Mouse (Mus musculus): ENCODE data around the gene Thnsl1. TPM values are rescaled to one million over a fixed set of nuclear protein-coding genes. Genes with fewer than 3 reads are reported as not detected.
"Not testable (repeated sequence)": the region's sequence is repeated elsewhere in the genome, so short reads cannot be mapped to it uniquely, and the experiment has no call there.

Thnsl1 gene
- polyA plus RNA-seq, 1 experiment from 2014 or later, result 20.3 TPM

DNA sequence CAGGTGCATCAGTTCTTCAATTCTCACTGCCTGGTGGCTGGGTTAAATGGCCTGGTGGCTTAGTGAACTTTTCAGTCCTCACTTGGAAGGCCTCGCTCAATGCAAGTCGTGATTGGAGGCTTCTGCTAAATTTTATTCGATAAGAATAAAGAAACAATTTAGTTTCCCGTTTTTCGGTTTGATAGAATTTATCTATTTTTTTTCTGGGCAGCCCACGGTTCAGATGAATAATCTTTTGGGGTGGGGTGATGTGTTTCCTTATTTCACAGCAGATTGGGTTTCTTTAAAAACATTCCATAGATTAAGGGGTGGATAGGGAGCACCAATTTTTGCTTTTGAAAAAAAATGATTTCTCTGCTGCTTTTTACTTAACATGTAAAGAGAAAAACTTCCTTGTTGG lies 754 bp downstream of the Thnsl1 start:
- ATAC-seq (ENCODE audit: low FRiP score), result no peak
- H3K36me3 ChIP-seq (replicated peaks), result peaks cover 1% of the 10 kb centered on the region; the same call in 1 of the 2 replicates
- WGBS, result 41% methylated on average over 6 of the region's 6 CpGs
- peak overlapping the region; percentile 74 for H3K4me2 ChIP-seq
- H3K9me3 ChIP-seq, result no peaks in the 10 kb centered on the region
- peaks cover 18% of the 10 kb centered on the region for H3K4me1 ChIP-seq
- peak overlapping the region; percentile 77 for H3K9ac ChIP-seq
- H3K4me3 ChIP-seq (replicated peaks), result peak overlapping the region; percentile 64
- H3K27ac ChIP-seq, result peak overlapping the region; percentile 84; the same call in 1 of the 2 replicates
- H3K27me3 ChIP-seq, result no peaks in the 10 kb centered on the region

DNA sequence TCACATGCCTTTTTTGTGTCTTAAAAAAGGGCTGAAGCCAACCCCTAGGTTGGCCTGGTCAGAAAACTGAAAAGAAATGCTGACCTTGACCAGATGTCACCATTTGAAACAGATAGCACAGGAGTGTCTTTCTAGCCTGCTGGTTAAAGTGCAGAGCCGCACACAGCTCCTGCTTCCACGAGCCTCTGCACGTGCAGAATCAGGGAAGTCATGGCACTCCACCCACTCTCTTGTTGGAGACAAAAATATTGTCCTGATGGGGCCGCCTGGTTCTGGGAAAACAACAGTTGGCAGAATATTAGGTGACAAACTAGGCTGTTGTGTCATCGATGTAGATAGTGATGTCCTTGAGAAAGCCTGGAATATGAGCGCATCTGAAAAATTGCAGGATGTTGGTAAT lies 5.8 kb downstream of the Thnsl1 start:
- no peak for ATAC-seq (ENCODE audit: low FRiP score)
- Histone ChIP-seq H3K4me2 (no peak overlapping the region), H3K36me3 (replicated peaks) (peaks cover 22% of the 10 kb centered on the region), H3K9me3 (no peaks in the 10 kb centered on the region), H3K4me3 (replicated peaks) (no peak overlapping the region), H3K4me1 (peaks cover 10% of the 10 kb centered on the region), H3K27me3 (no peaks in the 10 kb centered on the region), H3K9ac (no peak overlapping the region), H3K27ac (no peak overlapping the region)
- 90% methylated on average over 6 of the region's 6 CpGs for WGBS

- H3K4me3 ChIP-seq (replicated peaks), result no peak overlapping the region
- H3K4me1 ChIP-seq, result no peaks in the 10 kb centered on the region
- H3K9ac ChIP-seq, result no peak overlapping the region
- H3K27ac ChIP-seq, result no peak overlapping the region
- no peaks in the 10 kb centered on the region for H3K9me3 ChIP-seq
- ATAC-seq (ENCODE audit: low FRiP score), result no peak
- H3K36me3 ChIP-seq (replicated peaks), result peaks cover 33% of the 10 kb centered on the region
- no peak overlapping the region for H3K4me2 ChIP-seq
- no peaks in the 10 kb centered on the region for H3K27me3 ChIP-seq
Observed at GRCm38 (mm10) chr2:21214322-21214721, 8.8 kb downstream of the Thnsl1 start.

DNA sequence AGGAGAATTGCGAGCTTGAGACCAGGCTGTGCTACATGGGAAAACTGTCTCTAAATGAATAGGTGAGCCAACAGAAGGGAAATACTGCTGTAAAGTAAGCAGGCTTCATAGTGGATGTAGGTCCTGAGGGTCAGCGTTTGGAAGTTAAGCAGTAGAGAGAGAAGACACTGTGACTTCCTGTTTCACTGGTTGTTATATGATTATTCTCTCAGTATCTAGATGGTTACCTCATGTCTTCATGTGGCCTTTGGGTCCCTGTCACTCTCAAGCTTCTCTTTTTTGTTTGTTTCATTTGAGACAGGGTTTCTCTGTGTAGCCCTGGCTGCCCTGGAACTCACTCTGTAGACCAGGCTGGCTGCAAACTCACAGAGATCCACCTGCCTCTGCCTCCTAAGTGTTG lies 9.8 kb downstream of the Thnsl1 start:
- no peak overlapping the region for H3K4me2 ChIP-seq
- no peaks in the 10 kb centered on the region for H3K4me1 ChIP-seq
- no peaks in the 10 kb centered on the region for H3K27me3 ChIP-seq
- WGBS, result 96% methylated on average over 2 of the region's 2 CpGs
- H3K36me3 ChIP-seq (replicated peaks), result peaks cover 33% of the 10 kb centered on the region
- H3K9ac ChIP-seq, result no peak overlapping the region
- H3K4me3 ChIP-seq (replicated peaks), result no peak overlapping the region
- H3K27ac ChIP-seq, result no peak overlapping the region
- H3K9me3 ChIP-seq, result no peaks in the 10 kb centered on the region
- ATAC-seq (ENCODE audit: low FRiP score), result no peak

DNA sequence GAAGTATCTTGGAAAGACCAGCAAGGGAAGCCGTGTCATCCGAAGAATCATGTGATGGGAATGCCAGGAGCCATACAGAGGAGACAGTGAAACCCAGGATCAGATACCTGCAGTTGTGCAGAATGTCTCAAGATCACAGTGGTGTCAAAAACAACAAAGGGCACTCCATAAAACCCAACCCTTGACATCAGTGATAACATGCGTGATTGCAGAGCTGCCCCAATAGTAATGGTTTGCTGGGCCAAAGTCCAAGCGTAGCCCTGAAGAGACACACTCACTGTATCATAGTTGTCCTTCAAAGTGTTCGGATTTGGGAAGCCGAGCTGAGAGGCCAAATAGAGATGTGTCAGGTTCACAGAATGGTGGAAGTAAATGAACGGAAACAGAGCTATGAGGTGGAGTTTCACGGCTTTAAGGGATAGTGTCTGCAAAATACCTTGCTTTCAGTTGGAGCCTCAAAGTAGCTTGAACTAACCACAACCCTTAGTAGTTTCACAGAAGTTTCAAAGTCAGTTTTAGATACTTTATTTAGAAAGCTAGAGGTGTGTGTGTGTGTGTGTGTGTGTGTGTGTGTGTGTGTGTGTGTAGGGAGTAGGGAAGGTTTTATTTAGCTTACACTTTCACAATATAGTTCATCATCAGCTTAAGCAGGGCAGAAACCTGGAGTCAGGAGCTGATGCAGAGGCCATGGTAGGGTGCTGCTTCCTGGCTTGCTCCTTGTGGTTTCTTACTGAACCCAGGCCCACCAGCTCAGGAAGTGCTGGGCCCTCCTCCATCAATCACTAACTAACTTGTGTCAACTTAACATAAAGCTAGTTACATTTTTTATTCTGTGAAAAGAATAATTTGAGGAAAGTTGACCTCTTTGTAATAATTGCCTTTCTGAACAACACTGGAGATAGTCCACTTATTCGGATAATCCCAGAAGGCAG lies 17.2 kb downstream of the Thnsl1 start:
- Histone ChIP-seq H3K9me3 (no peaks in the 10 kb centered on the region), H3K9ac (no peak overlapping the region), H3K4me3 (replicated peaks) (no peak overlapping the region), H3K36me3 (replicated peaks) (no peaks in the 10 kb centered on the region), H3K27me3 (no peaks in the 10 kb centered on the region), H3K4me2 (no peak overlapping the region), H3K27ac (no peak overlapping the region), H3K4me1 (no peaks in the 10 kb centered on the region)
- ATAC-seq (ENCODE audit: low FRiP score), result no peak
- 92% methylated on average over 9 of the region's 9 CpGs for WGBS

DNA sequence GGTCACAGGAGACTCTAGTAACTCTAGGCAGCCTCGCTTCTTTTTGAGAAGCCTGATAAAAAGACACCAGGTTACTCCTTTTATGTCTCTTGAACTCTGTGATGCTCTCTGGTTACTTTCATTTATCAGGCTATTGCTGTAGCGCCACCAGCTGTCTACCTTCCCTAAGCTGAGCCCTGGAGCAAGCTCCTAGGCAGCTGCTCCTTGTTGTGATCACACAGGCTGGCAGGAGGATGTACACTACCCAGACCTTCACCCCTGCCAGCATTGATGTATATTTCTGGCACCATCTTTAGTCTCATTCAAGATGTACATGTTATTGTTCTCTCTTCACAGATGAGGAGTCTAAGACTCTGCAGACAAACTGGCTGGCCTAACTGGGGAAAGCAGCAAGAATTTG lies 24.8 kb downstream of the Thnsl1 start:
- Histone ChIP-seq H3K4me2 (no peak overlapping the region), H3K4me3 (replicated peaks) (no peak overlapping the region), H3K9me3 (no peaks in the 10 kb centered on the region), H3K4me1 (no peaks in the 10 kb centered on the region), H3K36me3 (replicated peaks) (no peaks in the 10 kb centered on the region), H3K27me3 (no peaks in the 10 kb centered on the region), H3K27ac (no peak overlapping the region), H3K9ac (no peak overlapping the region)
- WGBS, result 56% methylated on average over 2 of the region's 2 CpGs
- ATAC-seq (ENCODE audit: low FRiP score), result no peak

GRCm38 (mm10) chr2:21231147-21231546 lies 25.6 kb downstream of the Thnsl1 start:
- no peaks in the 10 kb centered on the region for H3K4me1 ChIP-seq
- H3K4me3 ChIP-seq (replicated peaks), result no peak overlapping the region
- no peak for ATAC-seq (ENCODE audit: low FRiP score)
- H3K27ac ChIP-seq, result no peak overlapping the region
- no peak overlapping the region for H3K9ac ChIP-seq
- no peaks in the 10 kb centered on the region for H3K9me3 ChIP-seq
- H3K27me3 ChIP-seq, result no peaks in the 10 kb centered on the region
- no peak overlapping the region for H3K4me2 ChIP-seq
- H3K36me3 ChIP-seq (replicated peaks), result no peaks in the 10 kb centered on the region
- 75% methylated on average over 3 of the region's 3 CpGs for WGBS

GRCm38 (mm10) chr2:21234871-21235648 lies 29.5 kb downstream of the Thnsl1 start:
- H3K4me3 ChIP-seq (replicated peaks), result no peak overlapping the region
- H3K27ac ChIP-seq, result no peak overlapping the region
- ATAC-seq (ENCODE audit: low FRiP score), result no peak
- no peaks in the 10 kb centered on the region for H3K27me3 ChIP-seq
- H3K9me3 ChIP-seq, result no peaks in the 10 kb centered on the region
- WGBS, result 84% methylated on average over 9 of the region's 9 CpGs
- H3K4me1 ChIP-seq, result peaks cover 1% of the 10 kb centered on the region; the same call in 1 of the 2 replicates
- H3K4me2 ChIP-seq, result no peak overlapping the region
- H3K9ac ChIP-seq, result no peak overlapping the region
- no peaks in the 10 kb centered on the region for H3K36me3 ChIP-seq (replicated peaks)

DNA sequence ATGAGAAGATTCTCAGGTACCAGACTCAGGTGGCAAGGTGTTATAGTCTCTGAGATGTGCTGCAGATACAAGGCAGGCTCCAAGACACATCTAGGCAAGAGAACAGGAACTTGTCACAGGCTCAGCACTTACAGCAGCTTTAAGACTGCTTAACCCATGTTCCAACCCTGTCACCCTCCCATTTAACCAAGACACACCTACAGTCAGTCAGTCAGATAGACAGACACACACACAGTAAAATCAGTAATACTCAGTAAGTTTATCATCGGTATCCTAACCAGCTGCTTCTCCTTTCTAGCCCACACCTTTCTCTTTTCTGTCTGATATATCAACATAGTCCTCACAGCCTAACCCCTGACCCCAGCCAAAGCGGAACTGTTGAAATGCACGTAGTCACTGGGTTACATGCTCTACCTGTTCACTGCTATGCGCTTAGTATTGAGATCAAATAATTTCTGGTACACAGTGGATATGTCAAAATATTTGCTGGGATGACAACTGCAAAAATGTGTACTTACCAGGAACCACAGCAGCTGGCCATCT lies 30.4 kb downstream of the Thnsl1 start:
- Histone ChIP-seq H3K4me2 (no peak overlapping the region), H3K9me3 (no peaks in the 10 kb centered on the region), H3K4me3 (replicated peaks) (no peak overlapping the region), H3K9ac (no peak overlapping the region), H3K27ac (no peak overlapping the region), H3K4me1 (peaks cover 3% of the 10 kb centered on the region; the same call in 1 of the 2 replicates), H3K27me3 (no peaks in the 10 kb centered on the region), H3K36me3 (replicated peaks) (no peaks in the 10 kb centered on the region)
- ATAC-seq (ENCODE audit: low FRiP score), result no peak
- 96% methylated on average over 4 of the region's 4 CpGs for WGBS

GRCm38 (mm10) chr2:21236846-21237245 lies 31.3 kb downstream of the Thnsl1 start:
- Histone ChIP-seq H3K36me3 (replicated peaks) (no peaks in the 10 kb centered on the region), H3K9me3 (no peaks in the 10 kb centered on the region), H3K9ac (no peak overlapping the region), H3K27ac (no peak overlapping the region), H3K4me3 (replicated peaks) (no peak overlapping the region), H3K4me2 (no peak overlapping the region), H3K27me3 (no peaks in the 10 kb centered on the region), H3K4me1 (peaks cover 3% of the 10 kb centered on the region; the same call in 1 of the 2 replicates)
- no peak for ATAC-seq (ENCODE audit: low FRiP score)
- 91% methylated on average over 5 of the region's 5 CpGs for WGBS

- H3K4me2 ChIP-seq; H3K9me3 ChIP-seq; ATAC-seq (ENCODE audit: low FRiP score); H3K36me3 ChIP-seq (replicated peaks); H3K27me3 ChIP-seq; H3K4me3 ChIP-seq (replicated peaks); H3K27ac ChIP-seq; H3K4me1 ChIP-seq; H3K9ac ChIP-seq: not testable (repeated sequence)
- WGBS, result 84% methylated on average over 4 of the region's 6 CpGs
Observed at GRCm38 (mm10) chr2:21244104-21244503, 38.6 kb downstream of the Thnsl1 start.

DNA sequence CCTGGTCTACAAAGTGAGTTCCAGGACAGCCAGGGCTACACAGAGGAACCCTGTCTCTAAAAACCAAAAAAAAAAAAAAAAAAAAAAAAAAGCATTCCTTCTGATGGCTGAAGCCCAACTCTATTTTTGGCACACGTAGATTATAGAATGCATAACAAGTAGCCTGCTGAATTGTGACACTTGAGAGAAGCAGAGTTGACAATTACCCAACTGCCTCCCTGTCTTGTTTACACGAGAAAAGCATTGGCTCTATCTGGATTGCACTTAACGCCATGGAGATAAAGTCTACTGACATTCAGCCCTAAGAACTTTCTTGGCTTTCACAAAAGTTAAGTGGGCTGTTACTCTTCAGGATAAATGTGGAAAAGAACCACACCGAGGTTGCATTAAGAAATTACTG lies 39.5 kb downstream of the Thnsl1 start:
- no peak for ATAC-seq (ENCODE audit: low FRiP score)
- no peak overlapping the region for H3K4me2 ChIP-seq
- no peak overlapping the region for H3K9ac ChIP-seq
- H3K27me3 ChIP-seq, result no peaks in the 10 kb centered on the region
- H3K27ac ChIP-seq, result no peak overlapping the region
- no peaks in the 10 kb centered on the region for H3K36me3 ChIP-seq (replicated peaks)
- H3K4me3 ChIP-seq (replicated peaks), result no peak overlapping the region
- 73% methylated on average over 4 of the region's 4 CpGs for WGBS
- H3K9me3 ChIP-seq, result no peaks in the 10 kb centered on the region
- peaks cover 2% of the 10 kb centered on the region; the same call in 1 of the 2 replicates for H3K4me1 ChIP-seq
